Mouse (Mus musculus) megakaryocyte-erythroid progenitor cell, adult 5-6 weeks (primary cell): Measurements from ENCODE around the gene Tspan18. TPM values are rescaled to one million over a fixed set of nuclear protein-coding genes. Genes with fewer than 3 reads are reported as not detected.
A peak's percentile ranks its signal among the peaks of the same experiment; 100 is the strongest.

ENCODE experiments used
- ATAC-seq: replicated peaks from 2 replicates; pipeline ENCODE4 v1.8.0; 2016; ENCODE audit warnings: mild to moderate bottlenecking, inconsistent platforms; ENCODE audit not compliant: severe bottlenecking, poor library complexity, low FRiP score, low TSS enrichment
- total RNA-seq, 2 experiments: library from RNA; stranded (forward) in 1 of 2; stranded (reverse) in 1 of 2; fragments of 200-1000, 215-1000 nt in 1 of 2; fragments of >200 nt in 1 of 2; fragmentation: Nextera tagmentation in 1 of 2; gene quantifications; 2 replicates each; pipeline ENCODE4 v1.2.3; 2014 to 2017

Gene Tspan18
- total RNA-seq, 2 experiments from 2014 or later: 4.1 TPM; not detected in 1

DNA sequence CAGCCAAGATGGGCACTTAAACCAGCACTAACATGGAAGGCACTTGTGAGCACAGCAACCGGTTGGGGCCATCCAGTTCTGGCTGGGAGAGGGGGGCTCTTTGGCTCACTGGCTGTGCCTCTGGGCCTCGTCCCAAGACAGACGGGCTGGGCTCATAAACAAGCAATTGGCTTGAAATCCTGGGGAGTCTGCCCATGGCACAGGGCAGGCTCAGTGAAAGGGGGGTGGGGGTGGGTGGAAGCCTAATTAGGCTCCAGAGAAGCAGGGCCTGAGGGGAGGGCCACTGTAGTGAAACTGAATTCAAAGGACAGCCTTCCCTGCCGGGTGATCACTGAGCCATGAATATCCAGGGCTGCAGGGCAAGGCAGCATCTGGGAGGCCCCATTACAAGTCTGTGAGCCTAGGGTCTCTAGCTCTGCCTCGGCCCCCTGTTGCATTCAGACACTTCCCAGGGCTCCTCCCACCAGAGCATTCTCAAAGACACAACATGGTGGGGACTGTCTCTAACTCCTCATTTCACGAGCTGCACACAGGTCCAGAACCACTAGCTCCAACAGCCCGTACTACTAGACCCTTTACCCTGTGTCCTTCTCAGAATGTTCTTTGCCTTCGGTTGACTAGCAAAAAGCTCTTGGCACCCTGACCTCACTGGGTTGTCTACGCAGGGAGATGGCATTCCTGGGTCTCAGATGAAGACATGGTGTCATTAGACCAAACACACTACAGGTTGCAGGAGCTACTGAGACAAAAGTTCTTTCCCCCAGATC is 106.4 kb downstream of the Tspan18 start:
- no peak for ATAC-seq

DNA sequence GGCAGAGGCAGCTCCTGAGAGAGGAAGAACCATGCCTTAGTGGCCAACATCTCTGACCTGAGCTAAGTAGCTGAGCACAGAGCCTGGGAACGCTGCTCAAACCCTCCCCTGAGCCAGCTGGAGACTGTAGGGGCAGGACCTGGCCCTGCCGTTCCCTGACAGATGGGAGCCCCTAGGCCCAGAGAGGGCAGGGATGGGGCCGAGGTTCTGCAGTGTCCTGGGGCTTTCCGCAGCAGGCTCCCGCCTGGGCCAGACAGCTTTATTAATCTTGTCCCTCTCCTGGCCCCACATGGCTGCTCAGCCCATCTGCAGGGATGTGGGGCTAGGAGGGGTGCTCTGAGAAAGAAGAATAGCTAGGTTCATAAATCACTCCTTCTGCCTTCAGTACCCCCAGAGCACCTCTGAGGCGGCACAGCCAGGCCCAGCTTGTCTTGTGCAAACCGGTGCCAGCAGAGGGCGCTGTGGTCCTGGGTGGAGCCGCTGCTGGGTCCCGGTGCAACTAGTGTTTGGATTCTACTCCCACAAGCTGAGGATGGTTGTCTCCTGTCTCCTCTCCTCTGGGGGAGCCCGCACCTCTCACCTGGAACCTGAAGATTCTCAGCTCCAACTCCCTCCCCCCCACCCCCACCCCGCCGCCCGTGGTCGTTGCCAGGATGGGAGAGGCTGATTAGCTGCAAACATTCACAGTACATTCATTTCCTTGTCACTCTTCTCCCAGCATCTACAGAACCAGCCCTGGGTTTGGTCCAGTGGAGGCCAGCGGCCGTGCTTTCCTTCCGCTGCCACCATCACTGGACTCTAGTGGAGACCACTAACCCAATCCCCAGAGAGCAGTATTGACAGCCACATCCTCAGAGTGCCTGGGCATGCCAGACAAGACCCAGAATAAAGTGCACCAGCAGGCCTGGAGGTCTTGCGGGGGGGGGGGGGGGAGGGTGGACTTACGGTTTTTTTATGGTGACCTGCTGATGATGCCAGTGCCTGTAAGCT is 107.4 kb downstream of the Tspan18 start:
- ATAC-seq: peak; percentile 66

- no peak for ATAC-seq
Observed at GRCm38 (mm10) chr2:93223463-93223862, 110.8 kb downstream of the Tspan18 start.

DNA sequence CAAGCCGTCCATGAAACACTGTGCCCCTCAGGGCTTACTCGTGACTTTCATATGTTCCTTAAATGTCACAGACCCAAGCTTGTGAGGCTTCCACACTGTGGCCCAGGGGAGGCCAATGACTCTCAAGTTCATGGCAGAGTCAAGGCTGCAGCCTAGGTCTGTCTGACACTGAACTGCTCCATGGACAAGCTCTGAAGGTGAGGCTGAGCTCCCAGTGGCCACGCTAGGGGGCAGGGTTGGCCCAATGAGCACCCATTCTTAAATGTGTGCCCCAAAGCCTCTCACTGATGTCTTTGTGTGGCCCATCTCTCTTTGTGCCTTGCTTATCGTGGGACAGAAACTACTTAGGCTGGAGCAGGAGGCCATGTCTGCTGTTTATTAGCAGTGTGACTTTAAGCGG is 113.9 kb downstream of the Tspan18 start:
- ATAC-seq: no peak

GRCm38 (mm10) chr2:93219576-93219975 is 114.7 kb downstream of the Tspan18 start:
- ATAC-seq: no peak

DNA sequence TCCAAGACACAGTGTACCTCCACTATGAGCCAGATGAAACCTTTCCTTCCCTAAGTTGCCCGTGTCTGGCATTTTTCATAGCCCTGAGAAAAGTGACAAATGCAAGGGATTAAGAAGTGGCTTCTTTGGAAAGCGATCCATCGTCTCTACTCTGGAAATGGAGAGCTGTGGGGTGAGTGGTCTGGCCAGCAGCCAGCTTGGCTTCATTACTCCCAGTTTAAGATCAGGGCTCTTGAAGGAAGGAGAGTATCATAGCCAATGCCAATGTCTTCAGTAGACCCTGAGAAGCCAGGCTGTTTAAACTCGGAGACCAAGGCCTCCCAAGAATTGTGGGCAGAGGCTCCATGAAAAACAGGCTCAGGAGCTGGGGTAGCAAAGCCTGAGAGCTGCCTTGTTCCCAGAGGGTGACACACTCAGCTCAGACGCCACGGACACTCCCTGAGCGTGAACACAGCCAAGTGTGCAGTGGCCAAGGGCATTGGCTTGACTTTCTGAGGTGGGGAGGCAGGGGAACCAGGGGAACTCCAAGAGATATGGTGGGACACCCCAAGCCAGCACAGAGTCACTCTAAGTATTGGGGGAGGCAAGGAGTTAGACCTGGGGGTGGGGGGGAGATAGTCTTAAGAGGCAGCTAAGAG is 115.8 kb downstream of the Tspan18 start:
- no peak for ATAC-seq

- ATAC-seq: peak; percentile 70
Observed at GRCm38 (mm10) chr2:93217015-93217414, 117.3 kb downstream of the Tspan18 start.

DNA sequence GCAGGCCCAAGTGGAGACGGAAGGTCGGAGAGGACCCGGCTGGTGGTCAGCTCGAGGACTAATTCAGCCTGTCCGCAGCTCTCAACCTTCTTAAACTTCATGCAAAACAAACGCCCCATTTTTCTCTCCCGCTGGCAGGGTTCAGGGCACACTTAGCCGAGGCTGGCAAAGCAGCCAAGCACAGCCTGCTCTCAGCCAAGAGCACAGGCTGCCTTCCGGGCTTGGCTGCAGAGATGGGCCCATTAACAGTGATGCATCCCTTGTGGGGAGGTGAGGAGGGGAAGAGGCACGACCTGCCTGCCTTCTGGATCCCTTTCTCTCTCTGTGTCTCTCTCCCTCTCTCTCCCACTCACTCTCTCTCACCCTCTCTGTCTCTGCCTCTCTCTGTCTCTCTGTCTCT is 118.5 kb downstream of the Tspan18 start:
- no peak for ATAC-seq

DNA sequence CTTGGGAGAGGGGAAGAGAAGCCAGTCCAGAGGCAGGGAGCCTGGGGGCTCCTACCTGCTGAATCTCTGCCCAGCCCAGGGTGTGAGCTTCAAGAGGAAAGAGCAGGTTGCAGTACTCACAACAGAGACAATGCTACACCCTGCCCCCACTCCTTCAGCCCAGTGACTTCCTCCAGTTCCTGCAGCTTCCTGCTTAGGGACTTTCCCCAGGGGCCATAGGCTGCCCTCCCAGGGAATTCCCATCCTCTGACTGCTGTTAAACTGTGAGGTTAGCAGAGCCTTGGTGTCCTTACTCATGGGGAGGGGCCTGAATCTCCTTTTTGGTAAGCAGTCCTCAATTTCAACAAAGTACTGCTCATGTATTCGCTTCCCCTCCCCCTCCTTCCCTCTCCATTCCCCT is 120.1 kb downstream of the Tspan18 start:
- ATAC-seq: no peak

GRCm38 (mm10) chr2:93212865-93213264 is 121.4 kb downstream of the Tspan18 start:
- no peak for ATAC-seq

DNA sequence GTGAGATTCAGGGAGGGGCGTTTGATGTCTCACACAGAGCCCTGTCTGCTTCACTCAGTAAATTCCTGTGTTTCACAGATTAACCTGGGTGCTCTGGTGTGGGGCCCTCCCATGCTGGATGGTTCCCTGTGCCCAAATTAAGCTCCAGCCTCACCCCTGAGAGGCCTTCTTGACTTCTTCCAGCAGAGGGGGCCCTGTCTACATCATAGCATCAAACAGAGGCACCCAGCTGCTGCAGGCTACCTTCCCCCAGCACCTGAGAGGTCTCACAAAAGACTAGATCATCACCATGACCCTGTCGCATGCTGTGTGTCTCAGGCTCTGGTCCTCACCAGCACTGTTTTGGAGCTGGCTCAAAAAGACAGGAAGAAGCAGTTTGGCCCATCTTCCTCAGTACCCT is 121.9 kb downstream of the Tspan18 start:
- ATAC-seq: no peak

DNA sequence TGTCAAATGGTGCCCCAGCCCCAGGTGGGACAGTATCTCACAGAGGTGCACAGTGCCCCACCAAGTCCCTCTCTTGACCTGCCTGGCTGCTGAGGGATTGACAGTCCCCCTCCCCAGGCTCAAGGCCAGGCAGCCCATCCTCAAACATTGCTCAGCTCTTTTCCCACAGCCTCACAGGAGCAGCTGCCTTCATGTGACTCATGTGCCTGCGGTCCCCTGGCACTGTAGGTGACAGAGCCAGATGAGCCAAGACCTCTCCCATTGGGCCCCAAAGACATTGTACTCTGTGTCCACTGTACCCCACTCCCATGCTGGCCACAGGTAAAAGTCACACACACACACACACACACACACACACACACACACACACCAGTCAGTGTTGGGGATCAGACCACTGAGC is 128.2 kb downstream of the Tspan18 start:
- no peak for ATAC-seq

DNA sequence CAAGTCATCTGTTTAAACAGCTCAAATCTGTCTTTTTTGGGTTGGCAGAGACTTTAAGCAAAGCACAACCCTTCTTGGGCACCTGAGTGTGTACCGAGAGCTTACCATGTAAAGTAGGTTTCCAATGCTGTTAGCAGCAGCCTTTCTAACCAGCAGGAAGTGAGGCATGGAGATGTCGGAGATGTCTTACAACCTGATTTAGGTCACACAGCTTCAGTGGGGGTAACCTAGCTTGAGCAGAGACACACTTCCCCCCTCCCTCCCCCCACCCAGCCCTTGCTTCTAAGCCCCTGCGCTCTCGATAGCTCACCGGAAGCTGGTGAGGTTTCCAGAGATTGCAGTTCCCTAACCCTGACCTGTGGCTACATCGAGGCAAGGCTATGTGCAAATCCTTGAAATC is 129.7 kb downstream of the Tspan18 start:
- no peak for ATAC-seq

- ATAC-seq: 0 out of 2 replicates have a peak, but pooled peaks have one; percentile 11
Observed at GRCm38 (mm10) chr2:93203682-93204081, 130.6 kb downstream of the Tspan18 start.

GRCm38 (mm10) chr2:93202782-93203181 is 131.5 kb downstream of the Tspan18 start:
- ATAC-seq: no peak

DNA sequence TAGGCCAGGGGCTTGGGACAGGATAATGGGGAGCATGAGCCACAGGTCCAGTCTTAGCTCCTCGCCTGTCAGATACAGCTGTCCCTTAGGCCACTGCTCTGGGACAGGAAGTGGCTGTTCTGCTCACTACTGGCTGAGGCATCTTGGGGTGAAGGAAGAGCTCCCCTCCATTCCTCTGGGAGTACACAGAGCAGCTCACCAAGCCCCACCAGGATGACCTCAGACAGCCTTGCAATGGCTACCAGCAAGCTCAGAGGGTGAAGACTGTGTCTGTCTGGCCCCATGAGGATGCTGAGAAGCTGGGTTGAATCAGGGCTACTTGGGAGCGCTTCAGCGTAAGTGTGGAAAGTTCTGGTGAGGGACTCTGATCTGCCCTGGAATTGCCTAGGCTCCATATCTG is 132.3 kb downstream of the Tspan18 start:
- no peak for ATAC-seq

- ATAC-seq: no peak
Observed at GRCm38 (mm10) chr2:93200681-93201340, 133.5 kb downstream of the Tspan18 start.

DNA sequence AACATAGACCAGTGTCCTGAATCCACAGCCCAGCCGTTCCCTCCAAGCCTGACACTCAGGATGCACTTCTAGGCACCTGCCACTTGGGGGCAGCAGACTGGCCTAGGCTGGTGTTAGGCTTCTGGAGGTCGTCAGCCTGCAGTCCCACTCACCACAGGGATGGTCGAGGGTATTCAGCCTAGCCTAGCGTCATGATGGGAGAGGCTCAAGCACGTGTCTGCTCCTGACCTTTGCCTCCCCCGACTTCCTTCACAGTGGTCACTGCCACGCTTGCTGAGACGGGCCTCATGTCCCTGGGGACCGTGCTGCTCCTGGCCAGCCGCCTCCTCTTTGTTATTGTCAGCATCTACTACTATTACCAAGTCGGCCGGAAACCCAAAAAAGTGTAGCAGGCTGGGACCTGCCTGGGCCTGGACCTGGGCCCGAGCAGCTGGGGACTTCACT is 134.8 kb downstream of the Tspan18 start:
- ATAC-seq: peak; percentile 60

DNA sequence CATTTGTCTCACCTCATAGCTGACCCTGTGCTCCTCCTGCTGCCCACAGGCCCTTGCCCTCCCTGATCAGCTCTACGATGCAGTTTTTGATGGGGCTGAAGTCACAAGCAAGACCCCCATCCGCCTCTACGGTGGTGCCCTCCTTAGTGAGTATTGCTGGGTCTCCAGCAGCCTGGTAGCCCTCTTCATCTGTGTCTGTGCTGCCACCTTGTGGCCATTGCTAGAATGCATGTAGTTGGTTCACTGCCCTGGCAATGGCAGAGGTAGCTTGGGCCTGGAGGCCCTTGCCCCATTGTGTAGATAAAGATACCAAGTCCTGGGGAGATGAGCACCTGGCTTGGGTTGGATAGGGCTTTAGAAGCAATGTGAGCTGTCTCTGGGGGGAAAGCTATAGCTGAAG is 135.5 kb downstream of the Tspan18 start:
- ATAC-seq: peak; percentile 79
